Mouse (Mus musculus) gonadal fat pad, adult 2 months (tissue): ENCODE results near the gene Tmem252. TPM values are rescaled to one million over a fixed set of nuclear protein-coding genes. Genes with fewer than 3 reads are reported as not detected.
"Not testable (repeated sequence)": the region's sequence is repeated elsewhere in the genome, so short reads cannot be mapped to it uniquely, and the experiment has no call there.

Experiments
- DNase-seq: peaks from one replicate; pipeline ENCODE4 v3.0.0-alpha.2; 2012; ENCODE audit warnings: low read depth
- polyA plus RNA-seq: library from polyadenylated mRNA; depleted of rRNA; stranded (reverse); fragments of >200 nt; gene quantifications from 2 replicates; pipeline ENCODE4 v1.2.3, GENCODE M21; 2012

Gene Tmem252
- polyA plus RNA-seq, 1 experiment, result 2.3 TPM

- DNase-seq, result no peak
Measured at GRCm38 (mm10) chr19:24677242-24677984, 3.6 kb downstream of the Tmem252 start.

GRCm38 (mm10) chr19:24683016-24683720 is 9.4 kb downstream of the Tmem252 start:
- DNase-seq, result peak; percentile 24

DNA sequence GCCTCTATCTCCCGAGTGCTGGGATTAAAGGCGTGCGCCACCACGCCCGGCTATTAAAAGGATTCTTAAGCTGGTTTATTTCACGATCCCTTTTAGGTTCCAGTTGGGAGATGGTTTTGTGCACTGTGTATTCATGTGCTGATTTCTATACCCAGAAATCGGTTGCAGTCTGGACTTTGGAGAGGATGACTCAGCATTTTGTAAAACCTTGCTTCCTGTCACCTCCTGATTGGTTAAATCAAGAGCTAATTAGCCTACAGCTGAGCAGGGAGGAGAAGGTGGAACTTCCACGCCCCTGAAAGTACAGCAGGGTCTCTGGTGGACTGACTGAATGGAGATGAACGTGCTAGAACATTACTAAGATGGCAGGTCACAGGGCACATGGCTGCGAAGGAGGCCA is 12.6 kb downstream of the Tmem252 start:
- DNase-seq, result no peak

- no peak for DNase-seq
Measured at GRCm38 (mm10) chr19:24688327-24688726, 14.5 kb downstream of the Tmem252 start.

- DNase-seq, result no peak
Measured at GRCm38 (mm10) chr19:24689531-24689930, 15.7 kb downstream of the Tmem252 start.

DNA sequence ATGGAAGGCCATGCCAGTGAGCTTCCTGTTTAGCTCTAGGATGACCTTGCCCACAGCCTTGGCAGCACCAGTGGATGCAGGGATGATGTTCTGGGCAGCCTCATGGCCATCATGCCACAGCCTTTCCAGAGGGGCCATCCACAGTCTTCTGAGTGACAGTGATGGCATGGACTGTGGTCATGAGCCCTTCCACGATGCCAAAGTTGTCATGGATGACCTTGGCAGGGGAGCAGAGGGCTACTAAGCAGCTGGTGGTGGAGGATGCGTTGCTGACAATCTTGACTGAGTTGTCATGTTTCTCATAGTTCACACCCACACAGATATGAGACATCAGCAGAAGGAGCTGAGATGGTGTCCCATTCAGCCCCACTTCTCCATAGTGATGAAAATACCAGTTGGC is 18.9 kb downstream of the Tmem252 start:
- DNase-seq, result no peak

DNA sequence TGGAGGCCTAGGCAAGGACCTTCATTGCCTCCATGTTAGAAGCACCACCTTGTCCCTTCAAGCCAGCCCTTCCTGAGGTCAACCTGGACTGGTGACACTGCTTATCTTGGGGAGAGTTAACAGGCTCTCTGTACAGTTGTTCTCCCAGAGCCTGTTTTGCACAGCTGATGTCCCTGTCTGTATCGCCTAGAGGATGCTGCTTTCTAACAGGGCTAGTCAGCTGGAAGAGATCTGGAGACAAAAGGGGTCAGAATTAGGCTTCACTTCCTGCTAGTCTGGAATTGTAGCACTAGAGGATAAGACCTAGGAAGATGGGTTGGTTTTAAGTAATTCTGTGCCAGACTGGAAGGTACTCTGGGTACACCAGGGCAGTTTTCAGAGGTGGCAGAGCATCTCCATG is 24.1 kb downstream of the Tmem252 start:
- DNase-seq, result no peak

DNA sequence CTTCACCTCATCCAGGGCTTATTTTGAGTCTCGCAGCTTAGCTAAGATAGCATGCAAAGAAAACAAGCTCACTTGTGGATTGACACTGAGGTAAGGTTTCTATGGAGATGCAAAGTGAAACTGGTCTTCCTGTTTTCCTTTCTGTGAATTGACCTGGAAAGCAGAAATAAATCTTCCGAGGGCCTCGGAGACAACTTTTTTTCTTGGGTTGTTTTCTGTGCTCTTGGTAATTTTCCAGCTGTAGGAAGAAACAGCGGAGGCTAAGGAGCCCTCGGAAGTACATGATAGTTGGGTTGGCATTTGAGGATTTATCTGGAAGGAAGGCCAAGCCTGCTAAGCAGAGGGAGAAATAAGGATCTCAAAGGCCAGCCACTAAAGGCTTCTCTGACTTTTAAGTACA is 24.8 kb downstream of the Tmem252 start:
- DNase-seq, result no peak

DNA sequence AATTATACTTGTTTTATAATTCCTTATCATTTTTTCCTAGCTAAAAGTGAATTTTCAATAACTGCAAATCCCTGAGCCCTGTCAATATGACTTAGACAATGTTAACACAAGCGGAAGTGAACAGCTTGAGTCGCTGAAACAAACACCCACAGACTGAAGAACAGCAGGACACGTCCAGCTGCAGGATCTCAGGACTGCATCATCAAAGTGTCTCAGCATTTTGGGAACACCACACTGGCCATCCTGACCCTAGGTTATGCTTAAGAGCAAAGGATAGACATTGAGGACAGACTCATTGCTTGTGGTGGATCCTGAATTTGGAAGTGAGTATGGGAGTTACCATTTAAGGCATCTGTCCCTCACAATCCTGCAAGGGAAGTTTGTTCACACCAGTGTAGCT is 25.4 kb downstream of the Tmem252 start:
- no peak for DNase-seq

- DNase-seq, result no peak
Measured at GRCm38 (mm10) chr19:24699910-24700309, 26.1 kb downstream of the Tmem252 start.

GRCm38 (mm10) chr19:24700664-24701063 is 26.9 kb downstream of the Tmem252 start:
- no peak for DNase-seq

- DNase-seq, result no peak
Measured at GRCm38 (mm10) chr19:24701716-24702115, 27.9 kb downstream of the Tmem252 start.

DNA sequence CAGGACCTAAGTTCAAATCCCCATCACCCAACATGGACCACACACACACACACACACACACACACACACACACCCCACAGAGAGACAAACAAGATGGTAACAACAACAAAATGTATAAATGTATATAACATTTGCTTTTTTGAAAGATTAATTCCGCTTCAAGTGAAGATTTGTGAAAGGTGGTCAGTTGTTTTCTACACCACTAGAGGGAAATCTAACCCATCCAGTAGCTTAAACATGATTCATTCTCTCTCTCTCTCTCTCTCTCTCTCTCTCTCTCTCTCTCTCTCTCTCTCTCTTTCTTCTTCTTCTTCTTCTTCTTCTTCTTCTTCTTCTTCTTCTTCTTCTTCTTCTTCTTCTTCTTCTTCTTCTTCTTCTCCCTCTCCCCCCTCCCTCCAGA is 29.4 kb downstream of the Tmem252 start:
- DNase-seq, result not testable (repeated sequence)

DNA sequence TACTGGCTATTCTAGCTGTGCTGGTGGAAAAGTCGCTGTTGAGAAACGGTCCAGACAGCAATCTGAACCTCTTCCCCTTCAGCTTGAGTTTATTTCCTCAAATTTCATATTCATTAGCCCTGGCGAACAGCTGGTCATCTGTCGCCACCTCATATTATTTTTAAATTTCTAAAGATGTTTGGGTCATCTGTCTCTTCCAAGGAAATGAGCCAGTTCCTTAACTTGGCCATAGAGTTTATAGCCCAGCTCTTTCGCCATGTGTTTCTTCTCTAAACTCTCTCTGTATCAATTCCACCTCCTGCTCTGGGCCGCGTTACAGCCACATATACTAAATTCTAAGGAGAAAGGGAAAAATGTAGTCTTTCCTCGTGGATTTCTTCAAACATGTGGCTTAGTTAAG is 29.9 kb downstream of the Tmem252 start:
- no peak for DNase-seq

DNA sequence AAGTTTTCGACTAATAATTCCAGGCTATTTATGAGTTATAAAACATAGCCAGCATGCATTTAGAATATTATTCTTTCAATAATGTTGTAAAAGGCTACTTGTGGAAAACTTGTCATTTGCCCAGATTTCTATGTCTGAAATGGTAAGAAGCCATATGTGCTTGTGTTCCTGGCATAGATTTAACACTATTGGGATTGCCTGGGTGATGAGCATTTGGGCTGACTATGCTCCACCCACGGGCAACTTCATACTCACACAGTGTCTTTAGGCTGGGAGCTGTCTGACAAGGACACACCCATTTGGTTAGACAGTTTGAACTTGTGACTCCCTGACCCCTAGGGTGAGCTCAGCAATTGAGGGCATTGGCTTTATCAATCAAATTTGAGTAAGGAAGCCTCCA is 30.5 kb downstream of the Tmem252 start:
- no peak for DNase-seq

- no peak for DNase-seq
Measured at GRCm38 (mm10) chr19:24705395-24705794, 31.6 kb downstream of the Tmem252 start.

DNA sequence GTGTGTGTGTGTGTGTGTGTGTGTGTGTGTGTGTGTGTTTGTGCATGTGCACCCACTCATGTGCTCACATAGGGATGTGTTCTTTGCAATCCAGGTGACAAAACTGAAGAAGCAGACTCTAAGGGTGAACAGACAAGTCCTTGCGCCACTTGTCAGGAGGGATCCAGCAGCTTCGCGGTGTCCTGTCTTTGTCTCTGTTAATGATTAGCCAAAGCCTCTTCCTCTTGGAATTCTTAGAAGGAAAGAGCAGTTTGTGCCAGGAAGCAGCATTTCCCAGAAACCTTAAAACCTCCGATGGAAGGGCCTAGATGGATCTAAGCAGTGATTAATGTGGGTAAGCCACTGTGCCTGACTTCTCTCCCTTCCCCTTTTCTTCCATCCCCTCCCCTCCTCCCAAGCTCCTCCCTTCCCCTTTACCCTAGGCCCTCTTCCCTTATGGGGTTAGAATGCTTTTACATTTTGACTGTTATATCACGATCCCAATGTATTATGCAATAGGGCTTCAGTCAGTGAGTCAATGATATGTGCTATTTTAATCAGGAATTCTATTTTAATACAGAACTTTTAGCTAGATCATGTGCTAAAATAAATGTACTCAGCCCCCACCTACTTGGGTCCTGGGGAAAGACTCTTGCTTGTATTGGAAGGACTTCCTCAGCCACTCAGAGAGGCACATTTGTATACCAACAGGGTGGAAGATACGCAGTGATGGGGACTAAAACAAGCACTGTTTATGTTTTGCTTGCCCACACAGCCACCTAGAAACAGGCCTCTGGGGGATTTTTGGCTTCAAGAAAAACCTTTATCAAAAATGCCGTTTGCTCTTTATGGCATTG is 33.5 kb downstream of the Tmem252 start:
- no peak for DNase-seq

DNA sequence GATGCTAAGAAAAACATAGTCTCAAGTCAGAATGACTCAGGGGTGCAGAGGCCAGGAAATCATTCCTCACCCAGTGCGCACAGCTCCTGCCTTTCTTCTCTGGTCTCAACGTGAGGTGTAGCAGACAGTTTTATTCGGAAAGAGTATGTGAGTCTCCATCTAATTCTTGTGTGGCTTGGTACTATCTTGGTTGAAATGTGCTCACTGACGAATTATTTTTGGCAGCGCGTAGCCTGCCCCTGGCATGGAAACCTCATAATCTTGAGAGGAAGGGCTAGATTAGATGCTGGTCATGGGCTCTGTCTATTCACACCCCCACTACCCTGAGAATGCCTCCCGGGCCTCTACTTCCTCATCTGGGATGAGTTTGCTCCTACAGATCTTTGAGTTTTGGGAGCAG is 34.2 kb downstream of the Tmem252 start:
- DNase-seq, result no peak

DNA sequence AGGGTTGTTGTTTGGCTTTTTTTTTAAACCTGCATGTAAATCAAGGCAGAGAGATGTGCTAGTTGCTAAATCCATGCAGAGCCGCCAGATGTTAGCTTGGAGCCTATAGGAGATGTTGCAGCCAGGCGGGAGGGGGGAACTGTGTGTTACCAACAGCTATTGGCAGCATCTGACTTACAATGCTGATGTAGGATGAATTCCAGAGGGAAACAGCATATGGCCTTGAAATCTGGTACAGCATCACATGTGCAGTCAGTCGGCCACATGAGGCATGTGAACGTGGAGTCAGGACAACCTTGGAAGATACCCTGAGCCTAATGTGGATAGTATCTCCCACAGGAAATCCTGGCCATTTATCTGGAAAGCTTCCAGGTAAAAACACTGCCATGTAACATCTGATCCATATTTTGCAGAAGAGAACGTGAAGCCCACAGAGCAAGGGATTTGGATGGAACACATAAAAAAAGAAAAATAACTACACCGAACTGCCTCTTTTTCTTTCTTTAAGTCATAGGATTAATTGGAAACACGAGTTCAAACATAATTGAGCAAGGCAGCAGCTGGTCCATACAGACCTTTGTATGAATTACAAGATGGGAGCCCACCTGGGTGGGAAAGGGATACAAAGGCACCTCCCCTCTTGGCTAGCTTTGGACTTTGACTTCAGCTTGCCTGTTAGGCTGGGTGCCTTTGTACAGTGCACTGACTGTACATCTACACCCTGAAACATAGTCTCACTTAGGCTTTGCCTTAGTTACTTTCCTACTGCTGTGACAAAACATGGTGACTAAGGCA is 42.7 kb downstream of the Tmem252 start:
- DNase-seq, result no peak

DNA sequence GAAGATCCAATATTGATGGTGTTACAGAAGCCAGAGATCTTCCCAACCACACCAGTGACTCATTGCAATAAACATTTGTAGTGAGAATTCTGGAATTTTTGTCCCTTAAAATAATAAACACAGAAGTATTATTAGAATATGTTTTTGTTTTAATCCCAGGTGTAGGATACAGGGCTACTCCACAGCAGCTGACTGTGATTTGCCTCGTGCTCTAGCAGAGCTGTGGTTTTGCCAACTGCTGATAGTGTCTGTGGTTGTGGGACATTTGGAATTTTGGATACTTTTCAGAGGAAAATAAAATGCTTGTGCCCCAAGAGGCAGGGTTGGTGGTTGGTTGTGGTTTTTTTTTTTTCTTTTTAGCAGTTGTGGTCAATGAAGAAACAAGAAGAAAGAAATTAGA is 44.2 kb downstream of the Tmem252 start:
- DNase-seq, result no peak

- DNase-seq, result no peak
Measured at GRCm38 (mm10) chr19:24719504-24719903, 45.7 kb downstream of the Tmem252 start.

DNA sequence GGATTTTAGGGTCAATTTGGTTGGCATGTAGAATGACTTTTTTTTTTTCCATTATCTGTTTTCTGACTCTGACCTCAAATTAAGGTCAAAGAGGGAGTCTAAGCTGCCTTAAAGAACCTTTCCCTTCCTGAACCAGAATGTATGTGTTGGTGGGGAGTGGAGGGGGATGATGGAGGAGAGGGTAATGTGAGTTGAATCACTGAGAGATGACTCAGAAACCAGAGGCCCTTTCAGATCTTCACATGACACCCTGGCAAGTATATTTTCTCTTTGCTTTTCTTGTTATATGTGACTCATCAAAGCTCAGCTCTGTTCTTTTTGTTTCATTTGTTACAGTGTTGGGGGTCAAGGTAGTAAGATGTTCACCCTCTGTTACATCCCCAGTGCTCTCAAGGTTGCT is 46.6 kb downstream of the Tmem252 start:
- no peak for DNase-seq
